Mouse (Mus musculus) kidney, adult 8-10 months (tissue): Measurements from ENCODE around the gene Eif4b.

Experiments
- DNase-seq, 2 experiments: peaks; one replicate each; pipeline ENCODE4 v3.0.0; 2022

Eif4b gene

DNA sequence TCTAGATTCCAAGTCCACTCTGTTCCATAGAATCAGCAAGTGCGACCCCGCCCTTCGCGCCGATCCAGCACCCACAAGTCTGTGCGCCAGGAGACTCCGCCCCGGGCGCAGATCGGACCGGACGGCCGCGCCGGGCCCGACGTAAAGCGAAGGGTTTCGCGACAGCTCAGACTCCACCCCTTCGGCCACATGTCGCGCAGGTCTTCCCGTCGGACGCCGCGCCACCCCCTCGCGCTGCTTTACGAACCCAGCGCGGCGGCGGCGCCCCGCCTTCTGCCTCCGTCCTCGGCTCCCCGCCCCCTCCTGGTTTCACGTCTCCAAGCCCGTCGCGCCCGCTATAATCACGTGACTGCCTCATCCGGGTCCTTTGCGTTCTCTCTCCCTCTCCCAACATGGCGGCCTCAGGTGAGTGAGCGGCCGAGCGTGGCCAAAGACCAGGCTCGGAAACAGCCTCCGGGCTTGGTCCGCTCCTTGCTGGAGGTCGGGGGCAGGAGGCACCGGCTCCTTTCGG, at the start of gene Eif4b:
Gene Eif4b (plus strand): TSS at position 215 of the 511 bp plus-strand sequence.
- DNase-seq: peak; percentile 99

DNA sequence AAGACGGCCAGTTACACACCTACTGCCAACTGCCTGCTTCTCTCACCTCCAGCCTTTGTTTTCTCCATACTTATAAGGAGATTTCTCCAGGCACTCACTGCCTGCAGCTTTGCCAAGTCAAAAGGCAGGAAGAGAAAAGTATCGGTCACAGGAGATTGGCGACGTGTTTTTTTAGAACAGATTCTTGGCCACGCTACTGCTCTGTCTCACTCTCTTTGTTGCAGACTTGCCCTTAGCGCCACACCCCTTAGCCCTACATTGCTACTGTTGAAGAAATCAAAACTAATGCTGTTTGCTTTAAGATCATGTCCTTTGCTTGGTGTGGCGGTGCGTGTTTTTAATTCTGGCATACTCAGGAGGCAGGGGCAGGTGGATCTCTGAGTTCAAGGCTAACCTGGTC, 49.7 kb upstream of the Eif4b start:
- no peak for DNase-seq

GRCm38 (mm10) chr15:102025136-102025872, 48.3 kb upstream of the Eif4b start:
- DNase-seq: no peak

- DNase-seq: no peak
These were observed 47.1 kb upstream of the Eif4b start for GRCm38 (mm10) chr15:102026430-102026829.

- DNase-seq: no peak
These were observed 45.5 kb upstream of the Eif4b start, which contains the start of gene Krt18 for GRCm38 (mm10) chr15:102028040-102028439. Gene Krt18 (plus strand): TSS chr15:102028180.

DNA sequence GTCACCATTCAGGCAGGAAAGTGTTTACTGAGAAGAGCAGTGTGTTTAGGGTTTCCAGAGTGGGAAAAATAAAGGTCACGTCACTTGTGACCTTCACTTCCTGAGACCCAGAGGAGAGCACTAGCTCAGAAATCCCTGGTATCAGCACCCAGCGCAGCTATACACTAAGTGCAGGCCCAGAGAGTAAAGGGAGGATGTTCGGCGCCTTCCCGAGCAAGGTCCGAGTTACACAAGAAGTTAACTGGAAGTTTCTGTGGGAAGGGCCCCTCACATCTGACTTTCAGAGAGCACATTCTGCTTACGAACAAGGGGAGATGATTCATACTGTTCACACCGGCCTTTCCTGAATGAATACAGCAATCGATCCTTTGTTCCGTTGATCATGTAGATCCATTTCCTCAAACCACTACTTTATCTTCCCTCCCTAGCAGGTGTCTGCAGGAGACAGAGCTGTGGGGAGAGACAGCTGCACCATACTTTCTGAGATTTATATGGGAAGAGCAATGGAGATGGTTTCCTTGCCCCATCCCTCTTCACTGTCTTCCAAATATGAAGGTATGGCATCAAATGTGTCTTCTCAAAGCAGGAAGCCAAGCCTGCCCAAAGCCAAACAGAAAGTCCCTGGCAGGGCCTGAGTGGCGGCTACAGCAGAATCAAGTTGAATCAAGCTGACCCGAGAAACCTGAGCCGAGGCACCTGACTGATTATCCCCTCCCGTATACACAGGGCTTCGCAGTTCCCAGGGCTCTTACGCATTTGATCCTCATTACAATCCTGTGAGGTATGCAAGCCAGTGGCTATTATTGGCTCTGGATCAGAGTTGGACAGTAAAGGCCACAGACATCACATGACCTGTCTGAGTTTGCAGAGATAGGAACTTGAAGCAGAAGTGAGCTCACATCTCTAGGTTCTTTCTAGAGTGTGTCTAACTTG, 39.2 kb upstream of the Eif4b start:
- no peak for DNase-seq

GRCm38 (mm10) chr15:102040277-102040676, 33.3 kb upstream of the Eif4b start:
- DNase-seq: no peak

DNA sequence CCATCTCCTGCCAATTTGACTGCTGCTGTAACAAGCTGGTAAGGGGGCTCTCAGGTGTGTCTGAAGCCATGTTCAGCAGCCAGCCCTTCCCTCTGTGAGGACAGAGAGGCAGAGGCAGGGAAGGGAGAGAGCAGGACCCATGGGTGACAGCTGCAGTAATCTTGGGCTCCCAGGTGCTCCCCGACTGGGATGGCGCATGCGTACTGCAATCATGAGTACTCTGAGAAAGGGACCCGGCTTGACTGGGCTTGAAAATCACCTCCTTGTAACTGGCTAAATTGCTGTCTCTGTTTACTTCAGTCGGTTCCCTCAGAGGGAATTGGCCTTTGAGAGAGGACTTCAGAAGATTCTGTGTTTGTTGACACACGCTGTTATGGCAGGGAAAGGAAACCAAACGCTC, 31.6 kb upstream of the Eif4b start:
- no peak for DNase-seq

DNA sequence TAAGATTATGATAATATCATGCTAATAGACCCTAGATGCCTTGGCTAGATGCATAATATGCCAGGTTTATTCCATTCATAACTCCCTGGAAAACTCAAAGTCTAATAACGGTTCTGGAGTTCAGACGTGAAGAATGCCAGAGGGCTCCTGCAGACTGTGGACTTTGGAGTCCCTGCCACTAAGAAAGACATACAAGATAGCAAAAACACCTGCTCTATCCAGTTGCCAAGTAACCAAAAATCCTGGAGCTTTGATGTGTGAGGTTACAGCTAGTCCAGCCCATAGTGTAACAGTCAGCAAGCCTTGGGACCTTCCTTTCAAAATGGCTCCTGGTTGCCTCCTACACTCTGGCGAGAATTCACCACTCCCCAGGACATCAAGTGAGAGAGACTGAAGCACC, 28.8 kb upstream of the Eif4b start:
- no peak for DNase-seq

DNA sequence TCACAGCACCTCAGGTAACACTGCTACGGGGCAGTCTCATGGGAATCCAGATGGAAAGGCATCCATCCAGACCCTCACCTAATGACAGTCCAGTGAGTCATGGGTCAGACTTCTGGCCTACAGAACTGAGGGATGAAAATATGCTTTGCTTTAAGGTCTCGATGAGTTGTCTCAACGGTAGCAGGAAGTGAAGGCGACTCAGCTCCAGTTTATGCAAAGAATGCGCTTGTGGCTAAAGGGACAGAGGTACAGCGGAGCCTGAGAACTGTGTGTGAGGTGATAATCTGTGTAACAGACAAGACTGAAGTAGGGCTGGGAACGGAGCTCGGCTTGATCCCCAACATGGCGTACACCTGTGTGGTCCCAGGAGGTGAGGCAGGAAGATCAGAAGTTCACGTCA, 27.9 kb upstream of the Eif4b start:
- no peak for DNase-seq

- no peak for DNase-seq
These were observed 25.6 kb upstream of the Eif4b start for GRCm38 (mm10) chr15:102048006-102048405.

DNA sequence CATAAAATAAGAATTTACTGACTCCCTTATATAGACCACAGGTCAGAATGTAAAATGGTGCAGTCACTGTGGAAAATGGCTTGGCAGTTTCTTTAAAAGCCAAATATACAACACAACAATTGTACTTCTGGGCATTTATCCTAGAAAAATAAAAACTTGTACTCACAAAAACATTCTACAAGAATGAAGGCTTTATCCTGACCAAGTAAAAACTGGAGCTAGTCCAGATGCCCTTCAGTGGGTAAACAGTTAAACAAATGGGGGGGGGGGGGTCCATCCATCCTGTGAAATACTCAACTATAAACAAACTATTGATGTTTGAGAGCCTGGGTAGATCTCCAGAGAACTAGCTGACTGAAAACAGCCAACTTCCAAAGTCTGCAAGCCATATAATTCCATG, 23.7 kb upstream of the Eif4b start:
- no peak for DNase-seq

- peak; percentile 33 to 38 for DNase-seq
These were observed 21.5 kb upstream of the Eif4b start for GRCm38 (mm10) chr15:102051920-102052683.

DNA sequence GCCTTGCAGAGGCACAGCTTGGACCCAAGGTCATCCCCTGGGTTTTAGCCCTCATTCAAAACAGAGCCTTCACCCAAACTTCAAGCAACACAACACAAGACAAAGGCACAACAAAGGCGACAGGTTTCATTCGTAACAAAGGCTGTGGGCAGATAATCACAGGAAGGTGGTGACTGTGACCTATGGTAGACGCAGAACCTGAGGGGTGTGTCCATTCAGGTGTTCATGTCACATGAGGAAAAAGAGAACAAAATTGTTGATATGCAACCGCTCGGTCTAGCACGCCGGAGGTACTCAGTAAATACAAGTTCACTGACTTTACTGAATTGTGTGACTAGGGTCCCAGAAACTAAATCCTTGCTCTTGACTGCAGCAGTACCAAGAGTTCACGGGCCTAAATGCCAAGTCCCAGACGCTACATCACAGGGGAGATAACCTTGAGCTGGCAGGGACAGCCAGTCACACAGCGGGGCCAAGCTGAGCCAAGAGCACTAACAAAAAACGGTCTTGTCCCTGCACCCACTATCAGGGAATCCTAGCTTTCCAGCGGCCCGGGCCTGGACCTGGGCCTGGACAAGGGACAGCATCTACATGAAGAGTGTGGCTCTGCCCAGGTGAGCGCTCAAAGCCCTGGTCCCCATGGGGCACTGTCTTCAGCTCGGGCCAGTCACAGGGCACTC, 16.9 kb upstream of the Eif4b start:
- no peak for DNase-seq

DNA sequence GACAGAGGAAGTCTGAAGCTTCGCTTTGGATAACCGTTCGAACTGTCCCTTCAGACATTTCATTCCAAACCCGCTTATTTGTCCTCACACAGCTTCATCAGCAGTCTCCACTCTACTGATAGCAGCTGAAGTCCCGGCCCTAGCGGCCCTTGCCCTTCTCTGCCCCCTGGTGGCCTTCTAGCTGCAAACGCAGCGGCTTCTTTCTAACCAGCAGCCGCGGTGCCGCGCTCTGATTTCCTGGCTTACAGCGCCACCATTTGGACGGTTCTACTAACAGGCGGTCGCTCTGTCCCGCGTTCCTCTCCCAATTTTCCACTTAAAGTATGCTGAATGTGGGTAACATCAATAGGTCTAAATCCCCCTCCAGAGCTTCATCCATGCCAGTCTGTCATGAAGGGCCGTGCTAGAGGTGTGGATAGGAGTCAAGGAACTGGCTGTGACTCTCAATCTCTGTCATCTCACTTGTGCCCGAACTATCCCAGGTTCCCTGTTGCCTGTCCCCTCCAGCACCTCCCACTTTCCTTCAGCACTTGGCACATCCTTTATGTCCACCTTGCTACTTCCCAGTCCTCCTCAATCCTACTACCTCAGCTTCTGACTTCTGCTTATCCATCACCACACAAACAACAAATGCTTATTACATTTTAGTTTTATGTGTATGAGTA, 7.8 kb upstream of the Eif4b start:
- peak; percentile 87 to 92 for DNase-seq

GRCm38 (mm10) chr15:102070476-102071467, 2.8 kb upstream of the Eif4b start:
- DNase-seq: no peak

DNA sequence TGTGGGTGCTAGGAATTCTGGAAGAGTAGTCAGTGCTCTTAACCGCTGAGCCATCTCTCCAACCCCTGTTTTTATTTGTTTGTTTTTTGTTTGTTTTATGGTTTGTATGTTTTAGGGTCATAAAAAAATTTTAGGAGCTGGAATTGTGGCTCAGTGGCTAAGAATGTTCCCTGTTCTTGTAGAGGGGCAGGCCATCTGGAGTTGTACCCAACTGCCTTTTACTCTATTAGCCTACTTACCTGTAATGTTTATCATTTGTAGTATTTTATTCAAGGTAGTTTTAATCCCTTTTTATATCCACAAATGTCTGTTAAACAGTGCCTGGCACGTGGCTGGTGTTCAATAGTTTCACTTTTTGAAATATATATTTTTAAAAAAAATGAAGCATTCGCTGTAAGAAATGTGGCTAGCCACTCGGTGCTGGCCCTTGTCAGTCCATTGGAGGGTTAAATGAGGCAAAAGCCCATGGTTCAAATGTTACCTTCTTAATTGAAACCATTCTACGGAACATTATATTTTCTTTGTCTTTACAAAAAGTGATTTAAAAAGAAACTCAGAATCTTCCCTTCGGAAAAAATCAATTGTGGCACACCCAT, 512 bp upstream of the Eif4b start:
- DNase-seq: no peak

GRCm38 (mm10) chr15:102074070-102074731, 628 bp downstream of the Eif4b start:
- DNase-seq: peak; percentile 55 to 65

DNA sequence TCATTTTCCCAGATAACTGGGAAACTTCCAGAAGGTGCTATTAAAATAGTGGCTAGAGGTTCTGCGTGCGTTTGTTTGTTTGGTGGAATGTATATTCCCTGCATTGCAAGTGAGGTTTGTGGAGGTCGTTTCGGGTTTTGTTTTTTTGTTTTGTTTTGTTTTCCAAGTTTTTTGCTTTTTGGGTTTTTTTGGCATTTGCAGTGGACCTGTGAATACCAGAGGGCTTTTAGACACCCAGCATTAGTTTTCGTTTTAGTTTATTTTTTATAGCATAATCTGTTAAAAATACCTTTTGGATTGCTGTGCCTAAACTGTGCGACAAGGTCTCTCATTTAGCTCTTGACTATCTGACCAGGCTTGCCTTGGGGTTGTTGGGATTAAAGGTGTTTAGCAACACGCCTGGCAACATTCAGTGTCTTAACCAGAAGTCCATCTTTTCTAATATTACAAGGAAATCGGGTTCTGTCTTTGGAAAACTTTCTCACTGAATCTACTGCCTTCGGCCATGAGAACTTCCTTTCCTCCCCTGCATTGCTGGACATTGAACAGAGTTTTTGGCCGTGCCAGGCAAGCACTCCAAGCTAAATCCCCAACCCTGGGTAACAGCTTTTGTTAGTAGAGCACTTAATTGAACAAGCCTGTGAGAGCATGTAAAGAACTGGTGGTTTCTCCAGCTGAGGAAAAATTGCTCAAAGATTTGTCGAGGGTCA, 1.5 kb downstream of the Eif4b start:
- no peak for DNase-seq
